Mouse (Mus musculus): Measurements from ENCODE around the gene Ccdc51.

Ccdc51 gene

DNA sequence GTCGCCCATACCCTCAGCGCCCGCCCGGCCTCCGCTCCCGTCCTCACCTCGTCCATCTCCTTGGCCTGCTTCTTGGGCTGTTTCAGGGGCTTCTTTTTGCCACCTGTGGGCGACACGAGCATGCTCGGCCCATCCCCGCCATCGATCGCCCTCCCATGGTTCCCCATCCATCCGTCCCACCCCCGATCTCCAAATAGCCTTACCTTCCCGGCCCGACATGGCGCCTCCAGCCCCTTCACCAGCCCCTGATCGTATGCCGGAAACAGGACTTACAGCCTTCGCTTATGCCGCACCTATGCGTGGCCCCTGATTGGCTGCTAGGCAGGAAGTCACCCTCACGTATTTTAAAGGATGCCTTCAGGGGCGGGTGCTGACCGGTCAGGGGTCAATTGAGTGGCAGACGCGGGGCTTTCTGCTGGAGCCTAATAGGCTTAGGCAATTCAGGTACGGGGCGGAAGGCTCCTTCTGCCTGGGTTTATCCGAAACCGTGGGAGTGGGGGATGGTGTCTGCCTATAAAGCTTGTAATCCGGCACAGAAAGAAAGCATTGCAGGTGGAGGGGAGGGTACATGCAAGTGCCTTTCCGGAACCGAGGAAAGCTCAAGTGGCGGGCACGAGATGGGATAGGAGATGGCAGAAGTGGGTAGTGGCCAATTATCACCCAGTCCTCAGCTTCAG is at the start of gene Ccdc51, which contains the start of gene Tma7:
Gene Ccdc51, plus strand, starts transcription at position 370 of the 677 bp plus-strand sequence.
Gene Tma7, minus strand, starts transcription at position 464 of the 677 bp plus-strand sequence.
- peak; percentile 85 for DNase-seq

DNA sequence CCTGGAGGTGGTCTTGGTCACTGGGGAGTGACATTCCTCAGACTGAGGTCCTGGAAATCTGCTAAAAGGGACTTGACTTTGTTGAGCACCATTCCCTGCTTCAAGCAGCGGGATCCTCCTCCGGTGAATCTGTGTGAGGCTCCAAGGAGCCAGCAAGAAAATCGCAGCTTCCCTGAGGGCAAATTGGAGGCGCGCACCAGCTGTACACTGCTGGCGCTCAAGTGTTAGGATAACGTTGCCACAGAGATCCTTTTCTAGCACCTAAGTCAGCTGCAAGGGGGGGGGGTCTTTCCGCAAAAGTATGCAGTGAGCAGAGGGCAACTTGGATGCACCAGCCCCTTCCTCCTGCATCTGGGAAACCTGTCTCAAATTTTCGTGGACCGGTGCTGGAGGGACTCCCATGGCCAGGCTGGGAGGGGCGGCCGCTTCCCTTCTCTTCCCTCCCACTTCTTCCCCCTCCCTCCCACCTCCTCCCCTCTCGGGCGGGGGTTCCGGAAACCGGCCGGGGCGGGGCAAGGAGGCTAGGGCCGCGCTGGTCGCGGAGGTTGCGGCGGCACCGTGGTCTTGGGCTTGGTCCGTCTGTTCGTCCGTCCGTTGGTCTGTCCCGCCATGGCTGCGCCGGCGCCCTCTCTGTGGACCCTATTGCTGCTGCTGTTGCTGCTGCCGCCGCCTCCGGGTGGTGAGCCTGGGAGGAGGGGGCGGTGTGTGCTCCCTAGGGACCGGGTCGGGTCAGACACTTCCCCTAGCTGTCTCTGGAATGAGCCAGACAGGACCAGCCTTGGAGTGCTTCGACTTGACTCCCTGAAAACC is 44.0 kb upstream of the Ccdc51 start, which contains the start of gene Shisa5:
Gene Shisa5, plus strand, starts transcription at position 480 of the 810 bp plus-strand sequence.
- DNase-seq: peak; percentile 84

DNA sequence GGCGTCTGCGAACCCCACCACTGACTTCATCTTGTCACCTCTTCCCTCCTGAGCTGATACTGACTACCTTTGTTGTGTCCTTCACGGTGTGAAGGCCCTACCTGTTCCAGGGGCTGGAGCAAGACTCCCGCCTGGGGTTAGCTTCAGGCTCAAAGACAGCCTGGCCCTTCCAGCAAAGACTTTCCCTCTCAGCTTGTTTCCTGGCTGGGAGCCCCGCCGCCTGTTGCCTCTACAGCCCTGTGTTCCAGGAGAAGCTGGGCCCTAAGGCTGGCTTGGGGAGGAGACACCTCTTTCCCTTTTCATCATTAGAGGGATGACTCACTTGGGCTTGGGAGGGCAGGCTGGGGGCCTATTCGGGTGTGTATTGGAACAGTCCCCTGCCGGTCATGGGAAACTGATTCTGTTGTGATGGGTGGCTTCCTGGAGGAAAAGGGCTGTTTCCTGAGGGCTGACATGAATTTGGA is 43.4 kb upstream of the Ccdc51 start:
- no peak for DNase-seq

DNA sequence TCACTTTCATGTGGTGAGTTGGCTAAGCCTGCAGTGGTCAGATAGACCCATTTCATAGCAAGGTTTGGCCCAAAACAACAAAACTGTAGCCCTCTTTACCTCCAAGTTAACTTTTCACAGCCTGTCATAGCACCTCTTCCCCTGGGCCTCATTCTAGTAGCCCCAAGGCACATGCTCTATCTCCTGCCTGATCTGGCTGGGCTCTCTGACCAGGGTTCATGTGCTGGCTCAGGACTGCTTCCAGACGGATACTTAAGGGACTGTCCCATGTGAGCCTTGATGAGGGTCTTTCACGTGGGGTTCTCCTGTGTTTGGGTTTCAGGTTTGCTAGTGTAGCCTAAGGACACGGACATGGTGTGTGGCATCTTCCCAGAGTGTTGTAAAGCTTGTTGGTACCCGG is 42.6 kb upstream of the Ccdc51 start:
- DNase-seq: no peak

DNA sequence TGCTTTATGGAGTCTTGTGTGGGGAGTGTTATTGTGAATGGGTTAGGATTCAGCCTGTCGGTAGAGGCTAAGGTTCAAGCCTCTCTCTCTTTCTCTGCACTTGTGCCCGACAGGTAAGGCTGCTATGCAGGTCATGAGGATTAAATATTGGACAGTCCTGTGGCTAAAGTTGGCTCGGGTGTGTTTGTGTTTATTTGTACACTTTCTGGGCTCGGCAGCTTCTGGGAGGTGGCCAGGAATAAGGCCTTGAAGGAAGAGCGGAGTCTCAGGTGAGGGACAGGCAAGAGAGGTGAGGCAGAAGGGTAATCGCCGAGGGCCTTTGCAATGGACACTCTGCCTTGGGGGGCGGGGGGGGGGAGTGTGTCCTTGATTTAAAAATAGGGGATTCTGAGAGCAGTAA is 42.1 kb upstream of the Ccdc51 start:
- DNase-seq: no peak

DNA sequence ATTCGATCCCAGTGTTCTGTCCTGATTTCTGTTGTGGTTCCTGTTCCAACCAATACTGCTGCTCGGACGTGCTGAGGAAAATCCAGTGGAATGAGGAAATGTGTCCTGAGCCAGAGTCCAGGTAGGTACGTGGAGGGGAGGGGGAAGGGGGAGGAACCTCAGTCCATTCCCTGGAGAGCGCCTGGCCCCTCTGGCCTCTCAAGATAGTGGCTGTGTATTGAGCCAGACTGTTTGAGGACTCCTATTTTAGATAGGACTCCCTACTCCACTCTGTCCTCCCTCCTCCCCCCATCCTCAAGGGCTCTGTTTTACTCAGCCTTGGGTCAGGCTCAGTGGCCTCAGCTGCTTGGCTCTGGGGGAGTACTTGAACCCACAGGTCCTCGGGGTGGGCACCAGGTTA is 41.4 kb upstream of the Ccdc51 start:
- DNase-seq: no peak

DNA sequence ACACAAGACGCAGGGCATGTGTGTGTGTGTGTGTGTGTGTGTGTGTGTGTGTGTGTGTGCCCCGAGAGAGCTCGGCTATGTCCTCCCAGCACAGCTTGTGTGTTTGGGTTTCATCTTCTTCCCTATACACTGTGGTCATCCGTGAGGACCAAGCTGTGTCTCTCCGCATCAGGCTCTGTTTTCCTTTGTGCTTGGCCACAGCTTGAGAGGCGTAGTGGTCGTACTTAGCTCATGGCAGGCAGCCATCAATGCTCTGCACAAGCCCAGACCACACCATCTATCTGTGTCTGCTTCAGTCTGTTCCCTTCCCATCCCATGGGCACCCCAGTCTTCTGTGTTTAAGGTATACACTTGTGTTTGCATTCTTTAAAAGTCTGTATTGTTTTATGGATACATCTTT is 40.9 kb upstream of the Ccdc51 start:
- DNase-seq: no peak

DNA sequence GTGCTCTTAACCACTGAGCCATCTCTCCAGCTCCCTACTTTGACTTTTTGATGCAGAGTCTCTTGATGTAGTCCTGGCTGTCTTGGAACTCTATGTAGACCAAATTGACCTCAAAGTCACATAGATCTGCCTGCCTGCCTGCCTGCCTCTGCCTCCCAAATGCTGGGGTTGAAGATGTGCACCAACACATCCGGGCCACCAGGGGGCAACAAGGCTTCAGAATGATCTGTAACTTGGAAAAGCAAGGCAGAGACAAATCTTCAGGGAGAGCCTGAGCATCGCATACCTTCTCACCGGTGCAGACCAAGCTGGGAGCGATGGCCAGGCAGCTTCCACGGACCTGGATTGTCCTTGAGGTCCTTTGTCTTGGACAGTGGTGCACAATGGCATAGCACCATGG is 36.0 kb upstream of the Ccdc51 start:
- peak; percentile 84 for DNase-seq

DNA sequence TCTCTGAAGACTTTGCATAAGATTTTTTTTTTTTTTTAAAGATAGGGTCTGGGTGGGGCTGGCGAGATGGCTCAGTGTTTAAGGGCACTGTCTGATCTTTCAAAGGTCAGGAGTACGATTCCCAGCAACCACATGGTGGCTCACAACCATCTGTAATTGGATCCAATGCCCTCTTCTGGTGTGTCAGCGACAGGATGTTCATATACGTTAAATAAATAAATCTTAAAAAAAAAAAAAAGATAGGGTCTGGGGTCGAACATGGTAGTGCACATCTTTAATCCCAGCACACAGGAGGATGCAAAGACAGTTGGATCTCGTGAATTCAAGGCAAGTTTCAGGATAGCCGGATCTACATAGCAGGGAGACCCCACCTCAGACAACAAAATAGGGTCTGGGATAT is 33.0 kb upstream of the Ccdc51 start:
- no peak for DNase-seq

DNA sequence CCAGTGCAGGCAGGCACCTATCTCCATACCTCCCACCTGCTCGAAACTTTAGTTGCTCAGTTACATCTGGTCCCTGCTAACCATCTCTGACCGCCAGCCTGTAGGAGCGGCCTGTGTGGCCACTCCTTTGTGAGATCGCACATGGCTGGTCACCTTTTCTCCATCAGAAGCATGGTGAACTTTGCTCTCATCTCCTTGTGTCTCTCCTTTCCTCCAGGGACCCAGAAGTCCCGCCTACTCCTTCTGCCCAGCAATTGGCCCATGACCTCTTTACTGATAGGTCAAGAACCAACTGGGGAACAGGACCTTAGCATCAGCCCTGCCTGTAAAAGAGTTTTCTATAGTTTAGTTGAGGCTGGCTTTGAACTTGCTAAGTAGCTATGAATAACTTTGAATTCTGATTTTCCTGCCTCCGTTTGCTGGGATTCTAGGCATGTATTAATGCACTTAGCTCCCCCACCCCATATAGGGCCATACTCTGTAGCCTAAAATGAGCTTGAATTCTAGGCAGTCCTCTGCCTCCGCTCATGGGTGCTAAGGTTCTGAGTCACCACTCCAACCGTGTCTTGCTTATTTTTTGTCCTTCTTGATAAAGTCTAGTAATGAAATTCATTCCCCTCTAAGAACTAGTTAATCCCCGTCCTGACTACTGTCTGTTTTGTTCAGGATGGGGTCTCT is 32.2 kb upstream of the Ccdc51 start:
- no peak for DNase-seq

DNA sequence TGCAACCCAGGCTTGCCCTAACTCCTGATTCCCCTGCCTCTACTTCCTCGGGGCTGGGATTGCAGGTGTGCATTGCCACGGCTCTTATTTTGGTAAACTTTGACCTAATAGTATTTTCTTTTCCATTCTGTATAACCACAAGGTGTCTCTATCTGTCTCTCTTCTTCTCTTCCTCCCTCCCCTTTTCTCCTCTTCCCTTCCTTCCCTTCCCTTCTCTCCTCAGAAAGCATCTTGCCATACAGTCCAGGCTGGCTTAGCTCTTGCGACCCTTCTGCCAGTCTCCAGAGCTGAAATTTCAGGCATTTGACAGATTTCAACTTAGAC is 31.7 kb upstream of the Ccdc51 start:
- no peak for DNase-seq

DNA sequence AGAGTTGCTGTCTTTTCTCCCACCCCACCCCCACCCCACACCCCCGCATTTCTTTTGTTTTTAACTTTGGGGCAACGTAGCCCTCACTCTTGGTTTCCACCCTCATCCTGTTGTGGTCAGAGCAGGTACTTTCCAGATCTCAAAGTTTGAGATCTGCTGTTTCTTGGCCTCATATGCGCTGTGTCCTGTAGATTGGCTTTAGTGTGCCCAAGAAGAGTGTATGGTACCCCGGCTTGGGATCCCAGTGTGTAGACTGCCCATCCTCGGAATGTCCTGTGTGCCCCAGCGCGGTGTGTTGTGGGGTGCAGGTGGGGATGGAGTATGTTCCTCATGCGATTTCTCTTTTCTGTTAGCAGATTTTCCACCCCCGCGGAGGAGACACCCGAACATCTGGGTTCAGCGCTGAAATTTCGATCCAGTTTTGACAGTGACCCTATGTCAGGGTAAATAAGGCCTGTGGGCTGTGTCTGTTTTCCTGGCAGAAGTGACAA is 31.2 kb upstream of the Ccdc51 start:
- peak; percentile 60 for DNase-seq

DNA sequence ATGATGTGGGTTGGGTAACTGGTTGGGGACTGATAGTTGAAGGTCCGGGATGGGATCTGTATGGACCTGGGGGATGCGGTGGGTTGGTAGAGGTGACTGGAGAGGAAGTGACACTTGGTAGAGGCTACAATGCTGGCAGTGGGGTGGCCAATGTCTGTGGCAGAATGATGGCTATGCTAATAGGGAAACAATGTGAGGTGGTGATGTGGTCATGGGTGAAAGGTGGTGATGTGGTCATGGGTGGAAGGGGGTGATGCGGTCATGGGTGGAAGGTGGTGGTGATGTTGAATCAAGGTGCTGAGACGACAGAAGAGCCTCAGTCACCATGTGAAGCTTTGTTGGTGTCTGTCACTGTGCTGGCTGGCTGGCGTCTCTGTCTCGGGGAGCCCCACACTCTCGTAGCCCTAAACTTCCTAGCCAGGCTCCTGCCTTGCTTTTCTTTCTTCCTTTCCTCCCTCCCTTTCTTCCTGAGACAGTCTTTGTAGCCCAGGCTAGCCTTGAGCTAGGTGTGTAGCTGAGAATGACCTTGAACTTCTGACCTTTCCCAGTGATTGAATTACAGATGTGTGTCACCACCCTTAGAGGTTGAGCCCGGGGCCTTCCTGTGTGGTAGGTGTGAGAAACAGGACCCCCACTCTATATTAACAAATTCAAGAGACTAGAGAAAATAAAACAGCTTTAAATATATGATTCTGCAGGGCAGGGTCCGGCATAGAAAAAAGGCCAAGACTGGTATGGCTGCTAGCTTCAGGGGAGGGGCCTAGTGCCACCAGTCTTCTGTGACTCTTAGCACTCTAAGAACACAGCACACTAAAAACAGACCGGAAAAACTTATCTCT is 30.4 kb upstream of the Ccdc51 start:
- DNase-seq: no peak

DNA sequence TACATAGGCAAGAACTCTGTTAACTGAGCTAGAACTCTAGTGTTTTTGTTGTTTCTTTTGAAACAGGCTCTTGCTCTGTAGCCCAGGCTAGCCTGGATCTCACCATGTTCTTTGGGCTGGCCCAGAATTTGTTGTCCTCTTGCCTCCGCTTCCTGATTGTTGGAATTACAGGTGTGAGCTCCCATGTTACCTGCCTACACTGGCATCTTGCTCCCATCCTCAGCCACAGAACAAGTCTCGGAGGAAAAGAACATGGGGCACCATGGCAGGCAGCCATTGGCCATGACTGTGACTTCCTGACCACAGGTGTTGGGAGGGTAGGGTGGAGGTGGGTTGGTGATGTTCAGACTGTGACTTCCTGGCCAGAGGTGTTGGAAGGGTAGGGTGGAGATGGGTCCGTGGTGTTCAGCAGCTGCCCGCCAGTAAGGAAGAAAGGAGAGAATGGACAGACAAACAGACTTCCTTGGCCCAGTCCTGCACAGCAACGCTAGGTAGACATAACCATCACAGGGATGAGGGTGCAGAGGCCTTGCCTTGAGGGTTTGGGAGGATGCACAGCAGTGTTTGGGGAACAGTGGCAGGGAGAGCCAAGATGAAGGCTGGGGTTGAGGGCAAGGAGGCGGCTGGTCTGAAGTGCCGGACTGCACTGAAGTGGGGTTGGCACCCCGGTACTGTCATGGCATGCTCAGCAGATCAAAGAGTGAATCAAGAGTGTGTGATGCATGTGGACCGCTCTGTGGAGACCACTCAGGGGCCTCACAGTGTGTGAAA is 29.6 kb upstream of the Ccdc51 start:
- peak; percentile 42 for DNase-seq

DNA sequence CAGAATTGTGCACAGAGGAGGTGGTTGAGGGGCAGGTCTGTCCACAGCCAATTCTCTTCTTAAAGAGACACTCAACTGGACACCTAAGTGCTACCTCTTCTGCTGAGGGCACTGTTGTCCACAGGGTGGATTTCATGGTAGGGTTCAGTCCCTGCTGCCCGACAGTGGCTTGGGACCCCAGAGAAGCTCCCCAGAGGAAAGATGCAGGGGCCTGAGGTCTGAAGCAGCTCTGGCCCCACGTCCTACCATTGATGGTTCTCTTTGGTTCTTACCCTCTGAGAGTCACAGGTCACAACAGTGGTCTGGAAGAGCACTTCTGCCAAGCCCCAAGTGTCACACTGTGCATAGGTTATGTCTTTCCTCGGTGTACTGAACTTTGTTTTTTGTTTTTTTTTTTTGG is 28.9 kb upstream of the Ccdc51 start:
- DNase-seq: no peak

DNA sequence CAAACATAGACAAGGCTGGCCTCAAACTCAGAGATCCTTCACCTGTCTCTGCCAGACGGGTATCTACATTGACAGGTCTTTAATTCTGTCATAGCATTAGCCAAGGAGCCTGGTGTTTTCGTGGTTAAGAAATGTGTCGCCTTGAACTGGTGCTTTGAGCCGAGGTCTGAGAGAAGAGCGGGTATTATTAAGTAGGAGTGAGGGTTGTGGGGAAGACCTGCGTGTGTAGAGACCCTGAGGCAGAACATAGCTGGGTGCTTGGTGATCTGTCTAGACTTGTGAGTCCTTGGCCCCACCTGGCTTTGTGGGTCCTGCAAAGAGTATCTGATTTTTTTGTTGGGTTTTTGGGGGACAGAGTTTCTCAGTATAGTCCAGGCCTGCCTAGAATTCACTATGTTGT is 28.4 kb upstream of the Ccdc51 start:
- no peak for DNase-seq

DNA sequence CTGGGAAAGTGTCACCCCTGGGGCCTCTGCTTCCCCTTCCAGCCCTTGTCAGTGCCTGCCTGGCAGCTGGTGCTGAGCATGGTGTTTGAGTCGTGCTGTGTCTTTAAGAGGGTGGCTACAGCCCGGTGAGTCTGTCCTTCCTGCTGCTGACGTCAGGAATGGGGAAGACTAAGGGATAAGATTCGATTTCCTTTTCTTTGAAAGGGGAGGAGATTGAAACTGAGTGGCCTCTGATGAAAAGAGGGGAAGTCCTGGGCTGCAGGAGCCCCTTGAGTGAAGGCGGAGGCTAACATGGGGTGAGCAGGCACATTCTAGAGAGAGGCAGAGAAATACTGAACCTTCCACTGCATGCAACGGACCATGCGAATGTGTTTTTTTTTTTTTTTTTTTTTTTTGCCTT is 27.6 kb upstream of the Ccdc51 start:
- DNase-seq: peak; percentile 63

DNA sequence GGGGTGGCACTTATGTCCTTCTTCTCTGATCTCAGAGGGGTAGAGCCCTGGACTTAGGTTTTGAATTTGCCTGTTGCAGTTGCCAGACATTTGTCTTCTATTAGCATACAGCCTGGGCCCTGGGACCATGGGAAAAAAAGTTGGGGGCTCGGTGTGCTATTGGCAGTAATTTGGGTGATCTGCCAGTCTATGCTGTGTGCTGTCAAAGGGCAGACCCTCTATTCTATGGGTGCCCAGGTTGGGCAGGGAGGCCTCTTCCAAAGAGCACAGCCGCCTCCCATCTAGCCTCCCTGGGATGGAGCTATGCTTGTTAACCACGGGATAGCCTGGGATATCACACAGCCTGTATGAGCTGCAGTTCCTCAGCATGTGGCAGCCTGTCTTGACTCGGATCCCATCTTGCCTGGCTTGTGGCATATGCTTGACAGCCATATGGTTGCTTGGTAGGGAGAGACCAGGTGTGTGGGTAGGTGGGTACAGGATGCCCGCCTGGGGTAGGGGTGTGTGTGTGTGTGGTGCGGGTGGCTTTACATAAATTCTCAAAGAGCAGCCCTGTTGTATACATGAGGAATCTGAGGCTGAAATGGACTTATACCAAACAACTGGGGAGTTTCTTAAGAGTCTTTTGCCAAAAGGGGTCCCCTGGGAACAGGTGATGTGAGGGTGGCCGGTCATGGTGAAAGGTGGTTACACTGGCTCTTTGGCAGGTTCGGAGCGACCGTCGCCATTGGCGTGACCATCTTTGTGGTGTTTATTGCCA is 26.8 kb upstream of the Ccdc51 start:
- no peak for DNase-seq

DNA sequence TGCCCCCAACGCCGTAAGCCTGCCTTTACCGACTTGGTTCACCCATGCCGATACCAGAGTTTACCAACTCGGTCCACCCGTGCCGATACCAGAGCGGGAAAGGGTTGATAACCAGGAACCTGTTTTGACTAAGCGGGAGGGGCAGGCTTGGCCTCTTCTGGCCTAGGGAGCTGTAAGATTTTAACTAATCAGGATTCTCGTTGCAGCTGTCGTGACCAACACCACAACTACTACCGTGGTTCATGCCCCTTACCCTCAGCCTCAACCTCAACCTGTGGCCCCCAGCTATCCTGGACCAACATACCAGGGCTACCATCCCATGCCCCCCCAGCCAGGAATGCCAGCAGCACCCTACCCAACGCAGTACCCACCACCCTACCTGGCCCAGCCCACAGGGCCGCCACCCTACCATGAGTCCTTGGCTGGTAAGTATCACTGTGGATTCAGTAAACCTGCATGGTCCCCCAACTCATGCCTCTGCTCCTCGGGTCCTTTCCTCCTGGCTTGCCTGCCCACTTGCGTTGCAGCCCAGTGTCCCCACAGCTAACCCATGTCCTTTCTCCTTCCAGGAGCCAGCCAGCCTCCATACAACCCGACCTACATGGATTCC is 26.1 kb upstream of the Ccdc51 start:
- DNase-seq: no peak

DNA sequence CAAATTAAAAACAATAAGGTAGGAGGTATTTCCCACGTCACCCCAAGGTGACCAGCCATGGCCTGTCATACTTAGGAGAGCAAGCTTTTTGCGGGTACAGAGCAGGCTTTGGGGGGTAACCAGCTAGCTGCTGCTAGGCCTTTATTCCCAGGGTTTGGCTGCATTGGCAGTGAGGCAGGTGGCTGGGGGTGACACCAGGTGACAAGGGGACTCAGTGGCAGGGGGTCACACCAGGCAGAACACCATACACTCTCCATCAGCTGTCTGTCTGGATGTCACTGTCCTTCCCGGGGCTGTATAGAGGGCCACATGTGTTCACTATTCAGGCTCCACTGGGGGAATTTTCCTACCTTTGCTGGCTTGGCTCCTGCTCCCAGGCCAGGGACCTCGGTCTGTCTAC is 25.4 kb upstream of the Ccdc51 start:
- DNase-seq: no peak

DNA sequence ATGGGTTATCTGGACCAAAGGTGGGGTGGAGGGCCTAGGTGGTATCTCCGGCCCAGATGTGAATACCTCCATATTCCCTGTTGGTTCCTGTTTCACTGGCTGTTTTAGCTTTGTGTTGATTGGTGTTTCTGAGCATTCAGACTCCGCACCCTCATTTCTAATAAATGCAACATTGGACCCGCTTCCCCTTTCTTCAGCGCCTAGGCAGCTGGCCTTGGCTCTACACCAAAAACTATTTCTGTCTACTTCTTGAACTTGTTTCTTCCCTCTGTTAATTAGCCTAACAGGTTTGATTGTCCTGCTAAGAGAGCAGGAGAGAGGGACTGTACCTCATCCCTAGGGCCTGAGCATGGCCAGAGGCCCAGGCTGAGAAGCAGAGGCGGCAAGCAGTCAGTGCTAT is 24.8 kb upstream of the Ccdc51 start:
- DNase-seq: no peak
